Mouse (Mus musculus) lung, postnatal 0 days (tissue): ENCODE results near the gene Chic2. TPM values are rescaled to one million over a fixed set of nuclear protein-coding genes. Genes with fewer than 3 reads are reported as not detected.

Source experiments
- ATAC-seq: fragments of 200-750 bp; cut with Nextera tagmentation; 2 replicates; pipeline ENCODE4 v1.8.0; 2017; ENCODE audit warnings: moderate library complexity
- DNase-seq: peaks from one replicate; pipeline ENCODE4 v3.0.0-alpha.2; 2016; ENCODE audit warnings: low spot score
- H3K27ac ChIP-seq: fragments of 300-500 bp; sonication (generic); 2 replicates; pipeline ENCODE4 v1.5.1; 2014; ENCODE audit warnings: antibody characterized with exemption, mild to moderate bottlenecking, low read length, mixed read lengths
- H3K27me3 ChIP-seq: fragments of 300-500 bp; sonication (generic); replicated peaks from 2 replicates; pipeline ENCODE4 v1.6.1; 2014; ENCODE audit warnings: low read length, mixed read lengths; ENCODE audit not compliant: insufficient read depth
- H3K36me3 ChIP-seq: fragments of 300-500 bp; sonication (generic); 2 replicates; pipeline ENCODE4 v1.6.1; 2014; ENCODE audit warnings: low read length, mixed read lengths; ENCODE audit not compliant: insufficient read depth
- H3K4me1 ChIP-seq: fragments of 300-500 bp; sonication (generic); 2 replicates; pipeline ENCODE4 v1.6.1; 2014; ENCODE audit warnings: antibody characterized with exemption, low read depth, low read length, mixed read lengths; ENCODE audit not compliant: insufficient read depth
- H3K4me2 ChIP-seq: fragments of 300-500 bp; sonication (generic); replicated peaks from 2 replicates; pipeline ENCODE4 v1.6.1; 2014; ENCODE audit warnings: low read depth, mild to moderate bottlenecking, low read length, moderate library complexity, mixed read lengths
- H3K4me3 ChIP-seq: fragments of 300-500 bp; sonication (generic); 2 replicates; pipeline ENCODE4 v1.5.1; 2014; ENCODE audit warnings: low read depth, low read length
- H3K9ac ChIP-seq: fragments of 300-500 bp; sonication (generic); replicated peaks from 2 replicates; pipeline ENCODE4 v1.6.1; 2014; ENCODE audit warnings: low read depth, mild to moderate bottlenecking
- H3K9me3 ChIP-seq: fragments of 300-500 bp; sonication (generic); 2 replicates; pipeline ENCODE4 v1.6.1; 2016; ENCODE audit warnings: low read length, mixed read lengths
- CTCF ChIP-seq: IDR thresholded peaks from 2 replicates; pipeline ENCODE4 v1.5.1; 2016; ENCODE audit warnings: antibody characterized with exemption, mild to moderate bottlenecking
- EP300 ChIP-seq: IDR thresholded peaks from 2 replicates; pipeline ENCODE4 v1.6.1; 2016; ENCODE audit warnings: antibody characterized with exemption, mild to moderate bottlenecking, control low read depth
- WGBS: fragments of 180-500 bp; shearing (Covaris S2); extraction: QIAGEN DNeasy Blood & Tissue Kit; methylation state at CpG from one replicate; pipeline ENCODE4 v1.1.7; 2014; 5-methylcytosine and 5-hydroxymethylcytosine counted together
- polyA plus RNA-seq: library from polyadenylated mRNA; unstranded; fragments of >200 nt; fragmentation: Nextera tagmentation; extraction: Ambion mirVana; gene quantifications from 2 replicates; pipeline ENCODE4 v1.2.1, GENCODE M21; 2015

Gene Chic2
- polyA plus RNA-seq, 1 experiment from 2014 or later, result 56.9 TPM

GRCm38 (mm10) chr5:74974726-74975411 lies 69.7 kb downstream of the Chic2 start:
- Histone ChIP-seq H3K9me3 (no peaks in the 10 kb centered on the region), H3K4me2 (no peak overlapping the region), H3K36me3 (no peaks in the 10 kb centered on the region), H3K27me3 (no peaks in the 10 kb centered on the region), H3K27ac (peak overlapping the region; percentile 76), H3K4me3 (no peak overlapping the region), H3K9ac (no peak overlapping the region), H3K4me1 (peaks cover 9% of the 10 kb centered on the region; the same call in 1 of the 2 replicates)
- DNase-seq, result peak; percentile 81
- peak; percentile 68 for ATAC-seq
- whole genome bisulfite sequencing, result 24% methylated on average over 12 of the region's 12 CpGs
- TF ChIP-seq CTCF (no peak), EP300 (0 out of 2 replicates have a peak, but pooled peaks have one; percentile 9)

- 43% methylated on average over 22 of the region's 22 CpGs for WGBS
- no peak overlapping the region for H3K4me3 ChIP-seq
- peak; percentile 94 for DNase-seq
- H3K9me3 ChIP-seq, result no peaks in the 10 kb centered on the region
- ATAC-seq, result peak; percentile 88
- no peak overlapping the region for H3K9ac ChIP-seq
- no peaks in the 10 kb centered on the region for H3K36me3 ChIP-seq
- TF ChIP-seq EP300 (peak; percentile 43; the same call in 1 of the 2 replicates), CTCF (no peak)
- H3K27ac ChIP-seq, result peak overlapping the region; percentile 76
- no peaks in the 10 kb centered on the region for H3K27me3 ChIP-seq
- no peak overlapping the region for H3K4me2 ChIP-seq
- peaks cover 9% of the 10 kb centered on the region; the same call in 1 of the 2 replicates for H3K4me1 ChIP-seq
These were observed 70.5 kb downstream of the Chic2 start for GRCm38 (mm10) chr5:74974061-74974581.

GRCm38 (mm10) chr5:74971418-74971817 lies 73.2 kb downstream of the Chic2 start:
- Histone ChIP-seq H3K9ac (no peak overlapping the region), H3K4me3 (no peak overlapping the region), H3K27me3 (no peaks in the 10 kb centered on the region), H3K4me1 (peaks cover 9% of the 10 kb centered on the region; the same call in 1 of the 2 replicates), H3K9me3 (no peaks in the 10 kb centered on the region), H3K27ac (no peak overlapping the region), H3K36me3 (no peaks in the 10 kb centered on the region), H3K4me2 (no peak overlapping the region)
- WGBS, result 78% methylated on average over 7 of the region's 7 CpGs
- TF ChIP-seq EP300 (no peak), CTCF (no peak)
- ATAC-seq (no peak), DNase-seq (no peak)

- Histone ChIP-seq H3K4me2 (no peak overlapping the region), H3K27ac (no peak overlapping the region), H3K4me1 (no peaks in the 10 kb centered on the region; the same call in 1 of the 2 replicates), H3K9me3 (no peaks in the 10 kb centered on the region), H3K4me3 (no peak overlapping the region), H3K9ac (no peak overlapping the region), H3K36me3 (no peaks in the 10 kb centered on the region), H3K27me3 (no peaks in the 10 kb centered on the region)
- DNase-seq (no peak), ATAC-seq (no peak)
- WGBS, result 86% methylated on average over 6 of the region's 6 CpGs
- TF ChIP-seq EP300 (no peak), CTCF (no peak)
These were observed 75.2 kb downstream of the Chic2 start for GRCm38 (mm10) chr5:74969341-74969740.

GRCm38 (mm10) chr5:74967882-74968281 lies 76.7 kb downstream of the Chic2 start:
- WGBS, result 86% methylated on average over 3 of the region's 3 CpGs
- DNase-seq, result no peak

GRCm38 (mm10) chr5:74966891-74967290 lies 77.7 kb downstream of the Chic2 start:
- Histone ChIP-seq H3K4me1 (no peaks in the 10 kb centered on the region; the same call in 1 of the 2 replicates), H3K4me2 (no peak overlapping the region), H3K4me3 (no peak overlapping the region), H3K36me3 (no peaks in the 10 kb centered on the region), H3K27ac (no peak overlapping the region), H3K27me3 (no peaks in the 10 kb centered on the region), H3K9me3 (no peaks in the 10 kb centered on the region), H3K9ac (no peak overlapping the region)
- DNase-seq (no peak), ATAC-seq (no peak)
- TF ChIP-seq CTCF, result no peak
- no peak for TF ChIP-seq EP300
- 41% methylated on average over 10 of the region's 10 CpGs for WGBS

More at GRCm38 (mm10) chr5:74967882-74968281, 76.7 kb downstream of the Chic2 start:
- Histone ChIP-seq H3K27ac (no peak overlapping the region), H3K9ac (no peak overlapping the region), H3K36me3 (no peaks in the 10 kb centered on the region), H3K27me3 (no peaks in the 10 kb centered on the region), H3K4me1 (no peaks in the 10 kb centered on the region; the same call in 1 of the 2 replicates), H3K4me3 (no peak overlapping the region), H3K9me3 (no peaks in the 10 kb centered on the region), H3K4me2 (no peak overlapping the region)
- no peak for TF ChIP-seq CTCF
- TF ChIP-seq EP300, result no peak
- no peak for ATAC-seq
